Mouse (Mus musculus): ENCODE measurements around the gene Dlg1. TPM values are rescaled to one million over a fixed set of nuclear protein-coding genes. Genes with fewer than 3 reads are reported as not detected.
A peak's percentile ranks its signal among the peaks of the same experiment; 100 is the strongest.

Gene Dlg1
- total RNA-seq, 4 experiments from 2014 or later: 79.4 to 105 (median 85.4) TPM

GRCm38 (mm10) chr16:31906896-31907295, 243.7 kb downstream of the Dlg1 start:
- DNase-seq: no peak

- DNase-seq: no peak
These were observed 245.7 kb downstream of the Dlg1 start for GRCm38 (mm10) chr16:31908959-31909358.

DNA sequence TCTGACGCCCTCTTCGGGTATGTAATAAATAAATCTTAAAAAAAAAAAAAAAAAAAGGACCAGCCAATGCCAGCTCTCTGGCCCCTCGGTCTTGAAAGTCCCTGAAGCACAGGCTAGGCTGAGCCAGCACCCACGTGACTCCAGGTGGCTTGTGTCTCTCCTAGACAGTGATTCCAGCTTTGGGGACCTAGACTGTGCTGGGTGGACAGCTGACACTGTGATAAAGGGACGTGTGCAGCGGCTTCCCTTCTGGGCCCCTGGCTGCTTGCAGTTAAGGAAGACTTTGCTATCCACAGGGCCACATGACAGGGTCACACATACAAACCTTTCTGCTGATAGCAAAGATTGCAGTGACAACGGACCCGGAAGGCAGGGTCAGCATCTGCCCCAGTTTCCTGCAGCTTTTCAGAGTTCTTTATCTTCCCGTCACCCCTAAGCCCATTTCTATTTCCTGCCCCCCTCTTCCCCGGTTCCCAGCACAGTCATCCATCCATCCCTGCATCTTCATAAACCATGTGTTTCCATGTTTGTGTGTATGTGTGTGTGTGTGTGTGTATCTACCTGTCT, 247.1 kb downstream of the Dlg1 start:
- DNase-seq: no peak

- no peak for DNase-seq
These were observed 254.5 kb downstream of the Dlg1 start for GRCm38 (mm10) chr16:31917776-31918175.

GRCm38 (mm10) chr16:31918248-31918724, 255.0 kb downstream of the Dlg1 start:
- peak; percentile 47 for DNase-seq

GRCm38 (mm10) chr16:31924368-31924767, 261.1 kb downstream of the Dlg1 start:
- no peak for DNase-seq

Other genes with a start within 250 kb of the Dlg1 start
- 10 to 100 TPM in 2 of 4 experiments, 1 to 10 TPM in 2; 7.6 to 24.2 (median 15.5) TPM for gene Bdh1, start 241.2 kb upstream of the Dlg1 start, total RNA-seq (2022)
- gene Meltf, start 215.4 kb downstream of the Dlg1 start, total RNA-seq (2022): not detected

Measured in adrenal gland, adult 8-10 months (tissue).